Mouse (Mus musculus) CH12.LX (cell line): ENCODE measurements around the gene Atp13a4. TPM values are rescaled to one million over a fixed set of nuclear protein-coding genes. Genes with fewer than 3 reads are reported as not detected.
A peak's percentile ranks its signal among the peaks of the same experiment; 100 is the strongest.

ENCODE experiments used
- DNase-seq: peaks from one replicate; pipeline ENCODE4 v3.0.0-alpha.2; 2013; ENCODE audit errors: extremely low read depth
- H3K27ac ChIP-seq: 2 replicates; pipeline ENCODE4 v1.5.1; 2012; ENCODE audit warnings: low read depth, mild to moderate bottlenecking, control low read depth, moderate library complexity; ENCODE audit not compliant: insufficient read depth
- H3K27me3 ChIP-seq: replicated peaks from 2 replicates; pipeline ENCODE3; 2012; ENCODE audit warnings: inconsistent platforms
- H3K36me3 ChIP-seq, 2 experiments: replicated peaks in 1 of 2; 2 replicates each; pipeline versions ENCODE3 to v1.6.1; 2012; ENCODE audit warnings: inconsistent platforms in 1 of 2, low read length in 1 of 2, mild to moderate bottlenecking in 1 of 2, mixed read lengths in 1 of 2, moderate library complexity in 1 of 2; ENCODE audit not compliant: control insufficient read depth in 1 of 2, insufficient read depth in 1 of 2
- H3K4me1 ChIP-seq, 2 experiments: 2 replicates each; pipeline ENCODE4 v1.6.1; 2012; ENCODE audit warnings: inconsistent platforms in 1 of 2, moderate library complexity in 1 of 2; ENCODE audit not compliant: insufficient read depth in 2 of 2, control insufficient read depth in 1 of 2
- H3K4me2 ChIP-seq: 2 replicates; pipeline ENCODE4 v1.6.1; 2012; ENCODE audit warnings: low read depth, mild to moderate bottlenecking, control low read depth; ENCODE audit not compliant: poor library complexity, insufficient read depth, severe bottlenecking
- H3K4me3 ChIP-seq, 3 experiments: fragments of 150-350 bp in 1 of 3; sonication (generic) in 1 of 3; replicated peaks in 1 of 3; 2 replicates each; pipeline versions ENCODE3 to v1.5.1; 2011 to 2012; ENCODE audit warnings: low read depth in 2 of 3, low read length in 2 of 3, mild to moderate bottlenecking in 2 of 3, moderate library complexity in 2 of 3, control low read depth in 1 of 3, improper control_type of control experiment in 1 of 3, inconsistent platforms in 1 of 3, mixed read lengths in 1 of 3; ENCODE audit not compliant: poor library complexity in 1 of 3
- H3K79me2 ChIP-seq: replicated peaks from 2 replicates; pipeline ENCODE4 v1.6.1; 2012; ENCODE audit warnings: mild to moderate bottlenecking, moderate library complexity; ENCODE audit not compliant: control insufficient read depth, poor library complexity, insufficient read depth, severe bottlenecking; ENCODE audit errors: extremely low read depth
- H3K9ac ChIP-seq: 2 replicates; pipeline ENCODE4 v1.6.1; 2012; ENCODE audit warnings: low read depth, mild to moderate bottlenecking, control low read depth, moderate library complexity; ENCODE audit not compliant: insufficient read depth
- H3K9me3 ChIP-seq: replicated peaks from 2 replicates; pipeline ENCODE3; 2012; ENCODE audit warnings: low read length, inconsistent platforms, mixed read lengths
- BHLHE40 ChIP-seq: IDR thresholded peaks from 2 replicates; pipeline ENCODE4 v1.6.1; 2011; ENCODE audit warnings: mild to moderate bottlenecking, low read depth, low read length, improper control_type of control experiment
- CHD1 ChIP-seq: IDR thresholded peaks from 2 replicates; pipeline ENCODE4 v1.6.1; 2012; ENCODE audit warnings: low read depth, low read length, improper control_type of control experiment, inconsistent platforms
- CHD2 ChIP-seq: IDR thresholded peaks from 2 replicates; pipeline ENCODE4 v1.6.1; 2011; ENCODE audit warnings: low read length, improper control_type of control experiment
- CTCF ChIP-seq, 2 experiments: IDR thresholded peaks in 1 of 2; conservative IDR thresholded peaks in 1 of 2; 2 replicates each; pipeline ENCODE4 v1.5.1; 2011 to 2012; ENCODE audit warnings: low read depth in 2 of 2, low read length in 2 of 2, improper control_type of control experiment in 1 of 2, inconsistent platforms in 1 of 2, mild to moderate bottlenecking in 1 of 2, moderate library complexity in 1 of 2
- ELF1 ChIP-seq: IDR thresholded peaks from 2 replicates; pipeline ENCODE4 v1.6.1; 2014; ENCODE audit warnings: low read depth, mild to moderate bottlenecking, inconsistent platforms, low read length, improper control_type of control experiment
- EP300 ChIP-seq: IDR thresholded peaks from 2 replicates; pipeline ENCODE4 v1.6.1; 2011; ENCODE audit warnings: low read length, improper control_type of control experiment
- ETS1 ChIP-seq: conservative IDR thresholded peaks from 2 replicates; pipeline ENCODE4 v1.6.1; 2012; ENCODE audit warnings: low read depth, mild to moderate bottlenecking, inconsistent platforms, low read length, improper control_type of control experiment, moderate library complexity
- HCFC1 ChIP-seq: IDR thresholded peaks from 2 replicates; pipeline ENCODE4 v1.6.1; 2012; ENCODE audit warnings: low read depth, mild to moderate bottlenecking, inconsistent platforms, low read length, improper control_type of control experiment
- IRF4 ChIP-seq: IDR thresholded peaks from 2 replicates; pipeline ENCODE4 v1.6.1; 2014; ENCODE audit warnings: low read depth, mild to moderate bottlenecking, inconsistent platforms, low read length, improper control_type of control experiment
- JUN ChIP-seq: IDR thresholded peaks from 2 replicates; pipeline ENCODE4 v1.6.1; 2011; ENCODE audit warnings: low read depth, mild to moderate bottlenecking, low read length, improper control_type of control experiment, moderate library complexity; ENCODE audit not compliant: insufficient read depth
- JUND ChIP-seq: conservative IDR thresholded peaks from 2 replicates; pipeline ENCODE4 v1.6.1; 2011; ENCODE audit warnings: low read depth, low read length, improper control_type of control experiment
- KAT2A ChIP-seq: IDR thresholded peaks from 2 replicates; pipeline ENCODE4 v1.6.1; 2012; ENCODE audit warnings: low read length, improper control_type of control experiment, inconsistent platforms; ENCODE audit not compliant: insufficient replicate concordance
- MAFK ChIP-seq: IDR thresholded peaks from 2 replicates; pipeline ENCODE4 v1.6.1; 2011; ENCODE audit warnings: low read length, improper control_type of control experiment; ENCODE audit not compliant: insufficient replicate concordance
- MAZ ChIP-seq: IDR thresholded peaks from 2 replicates; pipeline ENCODE4 v1.6.1; 2012; ENCODE audit warnings: low read depth, mild to moderate bottlenecking, inconsistent platforms, low read length, improper control_type of control experiment, moderate library complexity
- MEF2A ChIP-seq: IDR thresholded peaks from 2 replicates; pipeline ENCODE4 v1.6.1; 2014; ENCODE audit warnings: low read depth, mild to moderate bottlenecking, inconsistent platforms, low read length, improper control_type of control experiment, borderline replicate concordance
- MXI1 ChIP-seq: IDR thresholded peaks from 2 replicates; pipeline ENCODE4 v1.6.1; 2011; ENCODE audit warnings: mild to moderate bottlenecking, low read depth, low read length, improper control_type of control experiment
- PAX5 ChIP-seq: IDR thresholded peaks from 2 replicates; pipeline ENCODE4 v1.6.1; 2012; ENCODE audit warnings: low read length, inconsistent platforms, mixed read lengths
- POLR2A ChIP-seq: IDR thresholded peaks from 2 replicates; pipeline ENCODE4 v1.6.1; 2011; ENCODE audit warnings: low read depth, mild to moderate bottlenecking, improper control_type of control experiment, low read length
- RCOR1 ChIP-seq: conservative IDR thresholded peaks from 2 replicates; pipeline ENCODE4 v1.6.1; 2012; ENCODE audit warnings: low read depth, mild to moderate bottlenecking, inconsistent platforms, low read length, improper control_type of control experiment
- SIN3A ChIP-seq: IDR thresholded peaks from 2 replicates; pipeline ENCODE4 v1.6.1; 2012; ENCODE audit warnings: low read length, improper control_type of control experiment, inconsistent platforms
- SMC3 ChIP-seq: IDR thresholded peaks from 2 replicates; pipeline ENCODE4 v1.6.1; 2011; ENCODE audit warnings: low read depth, low read length, improper control_type of control experiment
- TBP ChIP-seq: conservative IDR thresholded peaks from 2 replicates; pipeline ENCODE4 v1.6.1; 2011; ENCODE audit warnings: low read depth, low read length, improper control_type of control experiment
- UBTF ChIP-seq: IDR thresholded peaks from 2 replicates; pipeline ENCODE4 v1.6.1; 2012; ENCODE audit warnings: low read depth, mild to moderate bottlenecking, inconsistent platforms, low read length, improper control_type of control experiment, moderate library complexity
- USF1 ChIP-seq: IDR thresholded peaks from 2 replicates; pipeline ENCODE4 v1.6.1; 2014; ENCODE audit warnings: low read depth, mild to moderate bottlenecking, inconsistent platforms, low read length, improper control_type of control experiment
- USF2 ChIP-seq: conservative IDR thresholded peaks from 2 replicates; pipeline ENCODE4 v1.6.1; 2011; ENCODE audit warnings: low read depth, low read length, improper control_type of control experiment
- ZC3H11A ChIP-seq: IDR thresholded peaks from 2 replicates; pipeline ENCODE4 v1.6.1; 2012; ENCODE audit warnings: low read depth, mild to moderate bottlenecking, inconsistent platforms, low read length, improper control_type of control experiment
- ZNF384 ChIP-seq: IDR thresholded peaks from 2 replicates; pipeline ENCODE4 v1.6.1; 2012; ENCODE audit warnings: low read depth, low read length, improper control_type of control experiment, inconsistent platforms
- dilution Hi-C: fragments of 300-500 bp; cut with MboI; formaldehyde crosslinking; loops from 2 replicates; pipeline ENCODE4 v1.14.3; 2020; ENCODE audit warnings: low sequenced_read_pairs; ENCODE audit not compliant: extremely low pct_unique_long_range_greater_than_20kb, extremely low pct_ligation_motif_present
- in situ Hi-C: fragments of 300-500 bp; cut with MboI; formaldehyde crosslinking; loops from 3 replicates; pipeline ENCODE4 v1.14.3; 2019; ENCODE audit warnings: low sequenced_read_pairs, low pct_ligation_motif_present, low pct_unique_long_range_greater_than_20kb, mixed read lengths
- polyA plus RNA-seq: library from polyadenylated mRNA; unstranded; fragments of >175 nt; gene quantifications from 2 replicates; pipeline ENCODE4 v1.2.1, GENCODE M21; 2012; ENCODE audit warnings: low read depth; ENCODE audit not compliant: insufficient read length
- total RNA-seq, 2 experiments: library from RNA; depleted of rRNA; stranded (reverse); fragments of 300-350 nt in 1 of 2; fragments of >200 nt in 1 of 2; gene quantifications; 2 replicates each; pipeline ENCODE4 v1.2.3; 2012 to 2014

Gene Atp13a4
- total and polyA plus RNA-seq, 3 experiments: not detected

GRCm38 (mm10) chr16:29560869-29561268, 16.2 kb upstream of the Atp13a4 start:
- H3K4me3 ChIP-seq: no peak overlapping the region
- no peak overlapping the region for H3K9ac ChIP-seq
- no peak overlapping the region for H3K27ac ChIP-seq
- H3K9me3 ChIP-seq: no peaks in the 10 kb centered on the region
- DNase-seq: peak; percentile 71
- no peaks in the 10 kb centered on the region for H3K79me2 ChIP-seq
- H3K4me1 ChIP-seq: no peaks in the 10 kb centered on the region
- no peak for TF ChIP-seq KAT2A
- no peak for TF ChIP-seq JUN
- peak; percentile 79 for TF ChIP-seq ZC3H11A
- TF ChIP-seq MXI1: no peak
- TF ChIP-seq ELF1: no peak
- no peak for TF ChIP-seq SIN3A
- no peak for TF ChIP-seq RCOR1
- no peak for TF ChIP-seq PAX5
- no peak for TF ChIP-seq CHD2
- TF ChIP-seq ETS1: no peak
- no peak for TF ChIP-seq IRF4
- no peak for TF ChIP-seq MAZ
- no peak for TF ChIP-seq TBP
- TF ChIP-seq MEF2A: no peak
- TF ChIP-seq ZNF384: peak; percentile 92
- TF ChIP-seq SMC3: peak; percentile 86
- TF ChIP-seq MAFK: peak; percentile 65; the same call in 1 of the 2 replicates
- no peak for TF ChIP-seq POLR2A
- TF ChIP-seq UBTF: no peak
- TF ChIP-seq CTCF (conservative IDR thresholded peaks at IDR 0.05 in 1 of 2, IDR thresholded peaks at IDR 0.05 in 1 of 2; ENCODE audit: low read depth in 2 of 2, low read length in 2 of 2): peak; percentile 78 to 96
- peaks cover 14% of the 10 kb centered on the region for H3K27me3 ChIP-seq
- H3K36me3 ChIP-seq: no peaks in the 10 kb centered on the region
- dilution Hi-C loops (no loop called here), in situ Hi-C loops (loop anchor here (25.0 kb wide), 2 partner anchors 724 to 974 kb away; no protein-coding TSS in a partner anchor)
- peak overlapping the region; percentile 24; the same call in 1 of the 2 replicates for H3K4me2 ChIP-seq

GRCm38 (mm10) chr16:29560454-29560853, 15.8 kb upstream of the Atp13a4 start:
- dilution Hi-C loops: no loop called here
- H3K4me3 ChIP-seq: no peak overlapping the region
- peaks cover 14% of the 10 kb centered on the region for H3K27me3 ChIP-seq
- no peaks in the 10 kb centered on the region for H3K9me3 ChIP-seq
- H3K4me2 ChIP-seq: peak overlapping the region; percentile 24
- no peak for DNase-seq
- H3K9ac ChIP-seq: no peak overlapping the region
- no peaks in the 10 kb centered on the region for H3K36me3 ChIP-seq
- H3K4me1 ChIP-seq: no peaks in the 10 kb centered on the region
- in situ Hi-C loops: loop anchor here (25.0 kb wide), 2 partner anchors 723 to 973 kb away; no protein-coding TSS in a partner anchor
- no peaks in the 10 kb centered on the region for H3K79me2 ChIP-seq
- no peak overlapping the region for H3K27ac ChIP-seq
- no peak for TF ChIP-seq MXI1
- no peak for TF ChIP-seq HCFC1
- no peak for TF ChIP-seq KAT2A
- TF ChIP-seq IRF4: no peak
- no peak for TF ChIP-seq BHLHE40
- TF ChIP-seq SIN3A: no peak
- TF ChIP-seq USF1: no peak
- no peak for TF ChIP-seq CHD1
- no peak for TF ChIP-seq CTCF (conservative IDR thresholded peaks at IDR 0.05 in 1 of 2, IDR thresholded peaks at IDR 0.05 in 1 of 2; ENCODE audit: low read depth in 2 of 2, low read length in 2 of 2)
- TF ChIP-seq CHD2: no peak
- TF ChIP-seq JUND: no peak
- no peak for TF ChIP-seq USF2
- no peak for TF ChIP-seq ETS1
- no peak for TF ChIP-seq EP300
